Mouse (Mus musculus) embryonic fibroblast, embryonic 13.5 days (primary cell): Measurements from ENCODE around the gene Rhbg.

Experiments
- CTCF ChIP-seq: IDR thresholded peaks from 2 replicates; pipeline ENCODE4 v1.5.1; 2011; ENCODE audit warnings: mild to moderate bottlenecking, control low read depth, low read length, moderate library complexity, borderline replicate concordance; ENCODE audit not compliant: insufficient read depth
- POLR2A ChIP-seq: IDR thresholded peaks from 2 replicates; pipeline ENCODE4 v1.6.1; 2011; ENCODE audit warnings: low read depth, mild to moderate bottlenecking, control low read depth, low read length, moderate library complexity

DNA sequence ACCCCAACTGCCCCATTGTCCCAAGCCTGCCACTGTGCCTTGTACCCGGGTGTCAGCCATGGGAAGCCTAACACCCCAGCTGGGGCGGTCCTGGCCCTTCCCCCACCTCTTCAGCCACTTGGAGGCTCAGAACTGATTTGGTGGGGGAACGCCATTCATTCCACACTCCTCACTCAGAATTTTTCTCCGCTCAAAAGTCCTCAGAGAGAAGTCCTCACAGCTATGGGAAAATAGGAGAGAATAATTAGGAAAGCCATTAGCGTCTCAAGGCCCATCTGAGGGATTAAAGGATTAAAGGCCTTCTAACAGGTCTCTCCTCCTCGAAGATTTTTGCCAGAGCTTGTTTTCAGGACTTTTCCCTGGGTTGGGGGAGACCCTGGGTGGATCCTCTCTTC lies 17.4 kb downstream of the Rhbg start:
- TF ChIP-seq POLR2A: no peak
- TF ChIP-seq CTCF: no peak
